Mouse (Mus musculus): ENCODE results near the gene Rpl7l1.

Gene Rpl7l1

GRCm38 (mm10) chr17:46736160-46736559, 46.3 kb downstream of the Rpl7l1 start:
- DNase-seq (ENCODE audit: low read depth, low spot score): no peak

DNA sequence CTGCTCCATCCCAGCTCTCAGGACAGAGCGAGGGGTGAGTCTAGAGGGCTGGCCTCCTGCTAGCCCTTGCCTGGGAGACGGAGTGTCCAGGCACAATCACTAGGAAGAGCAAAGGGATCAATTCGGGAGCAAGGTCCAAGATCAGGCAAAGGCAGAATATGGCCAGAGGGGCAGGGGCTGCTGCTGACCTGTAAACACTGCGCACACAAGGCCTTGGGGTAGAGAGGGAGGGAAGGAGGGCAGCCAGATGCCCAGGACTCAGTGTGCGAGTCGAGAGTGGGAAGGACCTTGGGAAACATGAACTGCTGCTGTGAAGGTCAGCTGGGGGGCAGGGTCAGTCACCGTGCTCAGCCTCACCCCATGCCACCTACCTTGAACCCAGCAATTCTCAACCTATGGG, 47.2 kb downstream of the Rpl7l1 start:
- no peak for DNase-seq (ENCODE audit: low read depth, low spot score)

GRCm38 (mm10) chr17:46734055-46734454, 48.4 kb downstream of the Rpl7l1 start:
- DNase-seq (ENCODE audit: low read depth, low spot score): no peak

DNA sequence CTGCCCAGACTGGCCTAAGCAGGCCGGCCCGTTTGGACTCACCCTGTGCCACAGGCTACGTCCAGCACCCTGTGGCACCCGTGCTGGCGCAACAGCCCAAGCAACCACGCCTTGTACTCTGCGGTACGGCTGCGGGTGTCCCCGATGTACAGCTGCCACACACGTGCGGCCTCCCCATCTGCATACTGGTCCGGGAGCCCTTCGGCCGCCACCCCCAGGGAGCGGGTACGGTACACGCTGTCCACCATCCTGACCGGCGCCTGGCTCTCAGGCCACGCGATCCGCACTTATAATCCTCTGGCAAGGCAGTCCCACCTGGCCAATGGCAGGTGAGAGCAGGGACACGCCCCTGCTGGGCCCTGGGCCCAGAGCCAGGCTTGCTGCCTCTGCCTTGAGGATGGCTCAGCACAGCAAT, 53.6 kb downstream of the Rpl7l1 start, which contains the start of gene Gnmt:
Gnmt (minus strand) TSS at position 265 of the 415 bp plus-strand sequence.
- no peak for DNase-seq (ENCODE audit: low read depth, low spot score)

- DNase-seq (ENCODE audit: low read depth, low spot score): no peak
Measured at GRCm38 (mm10) chr17:46728496-46728895, 54.0 kb downstream of the Rpl7l1 start.

- DNase-seq (ENCODE audit: low read depth, low spot score): no peak
Measured at GRCm38 (mm10) chr17:46728021-46728420, 54.5 kb downstream of the Rpl7l1 start.

DNA sequence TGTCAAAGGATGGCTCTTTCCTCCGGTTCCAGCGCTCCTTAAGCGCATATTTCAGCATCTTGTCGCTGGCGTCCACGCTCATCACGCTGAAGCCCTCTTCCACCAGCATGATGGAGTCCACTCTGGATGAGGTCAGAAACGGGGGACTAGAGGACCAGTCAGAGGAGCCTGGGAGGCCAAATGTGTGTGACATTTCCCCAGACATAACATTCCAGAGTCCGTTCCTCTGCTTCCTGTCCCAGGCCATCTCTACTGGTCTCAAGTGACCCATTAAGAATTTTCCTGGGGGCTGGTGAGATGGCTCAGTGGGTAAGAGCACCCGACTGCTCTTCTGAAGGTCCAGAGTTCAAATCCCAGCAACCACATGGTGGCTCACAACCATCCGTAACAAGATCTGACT, 55.2 kb downstream of the Rpl7l1 start:
- no peak for DNase-seq (ENCODE audit: low read depth, low spot score)

- DNase-seq (ENCODE audit: low read depth, low spot score): no peak
Measured at GRCm38 (mm10) chr17:46725731-46726645, 56.5 kb downstream of the Rpl7l1 start.

- no peak for DNase-seq (ENCODE audit: low read depth, low spot score)
Measured at GRCm38 (mm10) chr17:46725273-46725672, 57.2 kb downstream of the Rpl7l1 start.

DNA sequence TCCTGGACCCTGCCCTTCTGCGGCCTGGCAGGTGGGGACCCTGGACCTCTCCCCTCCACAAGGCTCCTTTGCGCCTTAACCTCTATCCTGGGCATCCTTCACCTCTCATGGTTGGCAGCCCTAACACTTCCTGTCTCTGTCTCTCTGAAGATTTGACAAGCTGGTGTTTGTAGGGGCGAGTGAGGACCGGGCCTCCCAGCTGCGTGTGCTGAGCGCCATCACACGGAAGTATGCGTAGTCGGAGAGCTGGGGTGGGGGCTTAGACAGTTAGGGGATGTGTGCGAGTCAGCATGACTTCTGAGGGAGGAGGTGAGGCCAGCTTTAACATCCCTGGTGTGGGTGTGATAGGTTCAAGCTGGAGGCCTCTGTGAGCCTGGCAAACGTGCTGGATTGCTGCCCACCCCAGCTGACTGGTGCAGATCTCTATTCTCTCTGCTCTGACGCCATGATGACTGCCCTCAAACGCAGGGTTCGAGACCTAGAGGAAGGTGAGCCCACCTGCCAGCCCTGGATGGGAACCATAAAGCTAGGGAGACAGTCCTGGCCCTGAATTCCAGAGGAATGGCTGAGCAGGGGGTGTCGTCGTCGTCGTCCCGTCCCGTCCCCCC, 57.9 kb downstream of the Rpl7l1 start:
- DNase-seq (ENCODE audit: low read depth, low spot score): no peak

Data from c-Kit-negative CD71-positive TER-119-positive erythroid progenitor cells, embryonic 14.5 days (primary cell).